Mouse (Mus musculus) brain, embryonic 18.5 days (tissue): ENCODE data around the gene Irf2.

ENCODE experiments used
- DNase-seq: peaks from one replicate; pipeline ENCODE4 v3.0.0-alpha.2; 2012; ENCODE audit warnings: low read depth, low spot score

Gene Irf2

DNA sequence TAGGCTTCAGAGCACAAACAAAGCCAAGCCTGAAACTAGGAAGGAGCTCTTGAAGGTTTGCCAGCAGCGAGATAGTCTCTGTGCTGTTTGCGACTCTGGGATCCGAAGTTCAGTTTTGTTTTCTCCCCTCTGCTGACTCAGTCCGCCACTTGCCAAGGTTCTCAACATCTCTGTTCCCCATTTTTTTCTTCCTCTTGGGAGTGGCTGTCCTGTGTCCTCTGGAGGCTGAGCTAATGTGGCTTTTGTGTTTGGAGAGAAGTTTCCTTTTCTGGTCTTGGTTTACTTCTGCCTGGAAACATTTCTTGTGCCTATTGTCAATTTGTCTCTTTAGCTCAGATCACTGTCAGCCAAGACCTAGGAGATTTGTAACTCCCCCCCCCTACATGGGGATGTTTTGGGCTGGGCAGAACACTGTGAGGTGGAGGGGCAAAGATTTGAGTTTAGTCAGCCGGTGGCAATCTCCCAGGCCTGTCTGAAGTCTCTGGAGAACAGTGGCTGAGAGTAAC is 103.2 kb downstream of the Irf2 start:
- DNase-seq = no peak

DNA sequence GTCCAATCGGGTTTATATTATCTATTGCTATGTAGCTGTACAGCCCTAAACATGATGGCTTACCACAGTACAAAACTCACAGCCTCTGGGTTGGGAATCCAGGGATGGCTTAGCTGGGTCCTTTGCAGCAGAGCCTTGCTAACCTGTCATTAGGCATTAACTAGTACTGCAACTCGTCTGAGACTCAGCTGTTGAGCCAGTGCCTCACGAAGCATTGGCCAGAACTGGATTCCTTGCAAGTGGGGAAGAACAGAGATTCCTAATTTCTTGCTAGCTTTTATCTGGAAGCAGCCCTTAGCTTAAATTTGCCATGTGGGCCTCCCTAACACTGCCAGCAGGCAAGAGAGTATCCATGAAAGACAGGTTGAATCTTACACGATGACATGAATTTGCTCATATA is 104.3 kb downstream of the Irf2 start:
- DNase-seq = no peak

DNA sequence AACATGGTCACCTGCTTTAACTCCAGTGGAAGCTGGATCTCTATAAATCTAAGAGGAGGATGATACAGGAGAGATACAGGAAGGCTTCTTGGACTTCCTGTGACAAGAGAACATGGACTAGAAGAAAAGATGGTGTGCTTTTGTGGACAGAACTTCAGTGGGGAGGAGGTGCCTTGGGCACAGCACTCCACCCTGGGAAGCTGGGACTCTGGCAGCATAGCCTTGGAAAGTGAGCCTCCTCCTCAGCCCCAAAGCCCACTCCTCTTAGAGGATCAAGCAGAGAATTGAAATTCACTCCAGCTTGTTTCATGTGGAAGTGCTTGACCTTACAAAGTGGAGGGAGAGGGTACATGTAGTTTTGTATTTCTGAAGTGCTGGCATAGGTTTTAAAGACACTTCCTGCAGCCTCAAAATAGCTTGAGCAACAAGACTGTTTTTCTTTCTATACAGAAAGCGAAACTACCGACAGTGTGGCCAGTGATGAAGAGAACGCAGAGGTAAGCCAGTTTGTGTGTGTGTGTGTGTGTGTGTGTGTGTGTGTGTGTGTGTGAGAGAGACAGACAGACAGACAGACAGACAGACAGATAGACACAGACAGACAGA is 104.9 kb downstream of the Irf2 start:
- DNase-seq = no peak

DNA sequence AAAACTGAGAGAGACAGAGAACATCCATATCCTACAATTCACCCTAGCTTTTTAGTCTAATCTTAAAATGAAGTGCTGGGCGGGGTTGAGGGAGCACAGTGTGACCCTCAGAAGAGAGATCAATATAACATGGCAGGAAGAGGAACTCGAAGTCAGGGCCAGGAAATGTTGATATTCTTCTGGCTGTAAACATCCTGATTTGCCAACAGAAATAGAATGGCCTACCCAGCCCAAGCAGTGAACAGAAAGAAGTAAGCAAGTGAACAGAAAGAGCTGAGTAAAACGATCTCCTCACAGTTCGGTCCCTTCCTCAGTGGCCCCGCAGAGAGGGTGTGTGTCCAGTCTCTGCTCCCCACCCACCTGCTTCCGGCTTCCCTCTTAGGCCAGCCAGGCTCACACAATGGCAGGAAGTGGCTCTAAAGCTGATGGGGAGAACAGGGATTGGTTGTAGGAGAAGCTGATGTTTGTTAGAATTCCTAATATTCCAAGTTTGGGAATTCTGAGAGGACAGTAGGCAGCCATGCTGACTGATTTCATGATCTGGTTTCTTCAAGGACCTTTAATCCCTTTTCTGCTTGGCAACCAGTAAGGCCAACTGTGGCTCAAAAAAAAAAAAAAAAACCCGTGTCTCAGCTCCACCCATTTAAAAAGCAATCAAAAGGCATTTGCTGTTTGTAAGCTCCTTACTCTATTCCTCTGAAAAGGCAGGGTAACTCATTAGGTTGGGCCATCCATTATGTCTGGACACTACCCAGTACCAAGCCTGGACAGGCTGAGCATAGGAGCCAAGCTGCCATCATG is 105.6 kb downstream of the Irf2 start:
- no peak for DNase-seq

DNA sequence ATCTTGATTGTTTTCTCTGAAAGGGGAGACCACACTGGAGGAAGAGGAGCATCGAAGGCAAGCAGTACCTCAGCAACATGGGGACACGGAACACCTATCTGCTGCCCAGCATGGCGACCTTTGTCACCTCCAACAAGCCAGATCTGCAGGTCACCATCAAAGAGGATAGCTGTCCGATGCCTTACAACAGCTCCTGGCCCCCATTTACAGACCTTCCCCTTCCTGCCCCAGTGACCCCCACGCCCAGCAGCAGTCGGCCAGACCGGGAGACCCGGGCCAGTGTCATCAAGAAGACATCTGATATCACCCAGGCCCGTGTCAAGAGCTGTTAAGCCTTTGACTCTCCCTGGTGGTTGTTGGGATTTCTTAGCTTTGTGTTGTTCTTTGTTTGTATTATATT is 106.4 kb downstream of the Irf2 start:
- no peak for DNase-seq

DNA sequence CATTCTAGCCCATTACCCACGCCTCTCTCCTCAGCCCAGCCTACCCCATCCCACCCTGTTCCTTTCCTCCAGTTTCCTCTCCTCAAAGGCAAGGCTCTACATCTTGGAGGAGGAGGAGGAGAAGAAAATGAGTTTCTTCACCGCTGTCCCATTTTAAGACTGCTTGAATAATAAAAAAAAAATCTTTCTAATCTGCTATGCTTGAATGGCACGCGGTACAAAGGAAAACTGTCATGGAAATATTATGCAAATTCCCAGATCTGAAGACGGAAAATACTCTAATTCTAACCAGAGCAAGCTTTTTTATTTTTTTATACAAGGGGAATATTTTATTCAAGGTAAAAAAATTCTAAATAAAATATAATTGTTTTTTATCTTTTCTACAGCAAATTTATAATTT is 107.4 kb downstream of the Irf2 start:
- no peak for DNase-seq

DNA sequence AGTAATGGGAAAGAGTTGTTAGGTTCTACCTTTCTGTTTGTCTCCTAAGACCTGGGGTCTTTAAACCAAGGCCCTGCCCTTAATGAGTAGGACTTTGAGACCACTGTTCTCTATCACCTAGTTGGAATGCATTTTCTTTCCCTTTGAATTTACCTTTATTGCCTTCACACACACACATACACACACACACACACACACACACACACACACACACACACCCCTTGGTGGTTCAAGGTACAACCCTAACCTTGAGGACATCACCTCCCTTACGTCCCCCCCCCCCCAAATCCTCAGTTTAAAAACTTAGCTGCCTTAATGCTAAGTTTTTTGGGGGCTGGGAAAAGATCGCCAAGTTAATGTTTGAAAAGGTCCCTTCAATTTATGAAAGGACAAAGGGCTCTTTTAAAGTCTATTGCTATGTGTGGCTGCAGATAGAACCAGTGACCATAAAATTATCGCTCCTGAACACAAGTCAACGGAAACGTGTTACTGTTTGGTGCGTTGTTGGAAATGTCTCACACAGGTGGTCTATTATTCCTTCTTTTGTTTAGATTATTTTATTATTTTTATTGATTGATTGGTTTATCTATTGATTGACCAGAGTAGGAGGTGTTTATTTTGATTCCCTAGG is 108.6 kb downstream of the Irf2 start:
- DNase-seq = no peak

DNA sequence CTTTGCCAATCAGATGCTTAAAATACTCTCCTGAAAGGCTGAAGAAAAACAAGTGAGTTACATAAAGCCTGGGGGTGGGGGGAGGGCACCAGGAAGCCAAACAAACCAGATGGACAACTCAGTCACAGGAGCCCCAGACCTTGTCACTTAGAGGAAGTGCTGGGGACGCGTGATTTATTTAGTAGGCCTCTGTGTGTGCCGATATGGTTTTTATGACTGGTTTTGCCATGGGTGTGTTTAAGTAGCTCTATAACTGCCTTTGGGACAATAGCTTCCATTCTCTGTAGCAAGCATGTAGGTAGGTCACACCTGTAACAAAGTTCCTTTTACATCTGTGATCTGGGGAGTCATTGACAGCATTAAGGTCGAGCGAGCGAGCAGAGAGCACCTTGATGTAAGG is 109.4 kb downstream of the Irf2 start:
- no peak for DNase-seq

DNA sequence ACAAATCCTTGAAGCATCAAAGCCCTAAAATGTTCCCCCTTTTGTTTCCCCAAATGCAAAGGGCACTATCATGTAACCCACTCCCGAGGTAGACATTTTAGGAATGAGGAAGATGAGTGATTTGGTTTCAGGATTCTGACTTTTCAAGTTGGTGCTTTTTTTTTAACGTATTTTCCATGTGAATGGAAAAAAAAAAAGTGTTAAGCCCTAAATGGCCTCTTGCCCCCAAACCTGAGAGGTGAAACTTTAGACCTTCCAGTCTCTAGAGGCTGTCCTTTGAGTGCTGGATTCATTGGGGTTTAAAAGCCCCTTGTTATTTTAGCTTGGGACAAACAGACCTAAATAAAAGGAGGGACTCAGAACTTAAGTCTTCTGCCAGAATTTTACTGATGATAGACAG is 109.9 kb downstream of the Irf2 start:
- DNase-seq = no peak

DNA sequence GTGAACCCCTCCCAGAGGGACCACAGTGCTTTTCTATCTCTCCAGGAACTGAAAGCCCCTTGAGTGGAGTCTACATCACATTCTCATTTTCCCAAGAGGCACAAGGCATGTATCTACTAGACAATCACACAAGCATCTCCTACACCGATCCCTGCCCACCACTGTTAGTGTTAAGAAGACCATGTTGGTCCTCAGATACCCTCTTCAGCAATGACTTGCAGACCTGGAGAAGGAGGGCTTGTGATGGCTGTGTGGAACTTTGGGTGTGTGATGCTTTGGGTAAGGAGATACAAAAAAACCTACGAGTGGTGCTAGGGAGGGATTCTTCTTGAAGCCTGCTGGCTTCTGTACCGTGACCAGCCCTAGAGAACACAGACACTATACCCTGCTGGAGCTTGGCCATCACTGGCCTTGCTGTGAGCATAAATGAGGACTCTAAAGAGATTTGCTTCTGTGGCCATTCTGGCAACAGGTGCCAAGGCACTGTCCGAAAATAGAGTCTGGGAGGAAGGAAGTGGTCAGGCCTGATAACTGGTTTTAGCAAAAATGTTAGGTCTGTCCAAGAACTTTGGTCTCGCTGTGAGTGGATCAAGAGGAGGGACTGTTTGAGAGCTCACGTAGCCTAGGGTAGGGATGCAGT is 110.8 kb downstream of the Irf2 start:
- no peak for DNase-seq

DNA sequence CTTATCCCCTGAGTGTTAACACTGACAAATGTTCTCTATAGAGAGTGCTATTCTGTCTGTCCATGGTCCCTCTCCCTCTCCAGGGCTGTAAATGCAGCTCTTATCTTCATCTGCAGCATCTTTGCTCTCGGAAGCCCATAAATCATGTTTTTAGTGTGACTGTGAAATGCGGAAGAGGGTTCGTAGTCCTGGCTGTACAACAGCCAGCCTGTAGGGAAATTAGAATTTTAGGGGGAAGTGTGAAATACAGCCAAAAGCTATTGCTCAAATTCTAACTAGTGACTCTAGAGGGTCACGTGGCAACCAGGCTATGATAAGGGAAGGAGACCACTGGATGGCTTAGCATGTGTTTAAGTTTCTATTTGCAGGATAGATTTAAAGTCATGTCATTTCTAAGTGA is 112.0 kb downstream of the Irf2 start:
- no peak for DNase-seq

DNA sequence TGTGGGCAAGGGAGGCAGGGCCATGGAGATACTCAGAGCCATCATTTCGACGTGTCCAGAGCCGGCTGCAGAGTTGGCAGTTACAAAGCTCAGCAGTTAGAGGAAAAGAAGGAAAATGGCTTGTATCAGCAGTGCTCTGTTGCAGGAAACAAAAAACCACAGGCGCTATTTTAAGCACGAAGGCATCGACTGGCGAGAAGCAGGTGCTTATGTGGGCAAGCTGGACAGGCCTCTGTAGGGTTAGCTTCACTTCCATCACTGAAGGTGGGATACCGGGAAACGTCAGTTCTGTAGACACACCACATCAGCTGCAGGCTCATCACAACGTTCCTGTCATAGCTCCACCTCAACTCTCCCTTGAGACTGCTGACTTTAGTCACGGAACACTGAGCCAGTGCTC is 112.8 kb downstream of the Irf2 start:
- DNase-seq = no peak

DNA sequence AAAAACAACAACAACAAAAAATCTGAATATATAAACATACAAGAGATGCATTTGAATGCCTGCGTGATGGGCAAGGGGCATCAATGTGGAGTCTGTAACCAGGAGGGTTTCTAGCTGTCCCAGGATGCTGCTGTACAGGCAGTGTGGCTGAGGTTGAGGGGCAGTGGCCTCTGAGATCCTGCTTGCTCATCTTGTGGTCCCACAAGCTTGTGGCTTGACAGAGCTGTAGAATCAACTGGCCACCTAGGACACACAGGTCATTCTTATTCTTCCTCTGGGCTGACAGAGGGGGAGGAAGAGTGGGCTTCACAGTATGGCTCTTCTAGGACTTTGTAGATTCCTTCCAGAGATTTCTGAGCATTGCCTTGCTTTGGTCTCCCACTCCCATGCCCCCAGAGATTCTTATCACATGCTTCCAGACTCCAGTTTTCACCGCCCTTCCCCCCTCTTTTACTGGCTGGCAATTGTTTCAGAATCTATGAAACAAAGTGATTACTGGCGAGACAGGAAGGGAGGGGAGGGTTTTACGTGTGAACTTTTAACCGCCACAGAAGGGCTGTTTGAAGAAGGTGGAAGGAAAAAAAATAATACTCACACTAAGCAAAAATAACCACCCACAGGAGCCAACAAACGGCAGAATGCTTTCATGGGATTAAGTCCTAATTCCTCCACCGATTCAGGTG is 119.8 kb downstream of the Irf2 start:
- no peak for DNase-seq

DNA sequence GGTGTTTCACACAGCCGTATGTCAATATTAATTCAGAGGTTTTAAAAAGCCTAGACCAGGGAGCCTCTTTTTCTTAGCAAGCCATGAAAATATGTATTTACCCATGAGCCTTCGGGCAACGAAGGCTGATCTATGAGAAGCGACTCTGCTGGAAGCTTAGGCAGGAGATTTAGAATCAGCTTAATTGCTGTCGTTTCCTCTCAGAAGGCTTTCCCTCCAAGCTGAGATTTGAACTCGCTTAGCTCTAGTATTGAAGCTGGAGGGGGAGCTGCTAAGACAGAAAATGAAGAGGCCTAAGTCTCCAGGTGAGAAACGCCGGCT is 120.3 kb downstream of the Irf2 start:
- DNase-seq = no peak

DNA sequence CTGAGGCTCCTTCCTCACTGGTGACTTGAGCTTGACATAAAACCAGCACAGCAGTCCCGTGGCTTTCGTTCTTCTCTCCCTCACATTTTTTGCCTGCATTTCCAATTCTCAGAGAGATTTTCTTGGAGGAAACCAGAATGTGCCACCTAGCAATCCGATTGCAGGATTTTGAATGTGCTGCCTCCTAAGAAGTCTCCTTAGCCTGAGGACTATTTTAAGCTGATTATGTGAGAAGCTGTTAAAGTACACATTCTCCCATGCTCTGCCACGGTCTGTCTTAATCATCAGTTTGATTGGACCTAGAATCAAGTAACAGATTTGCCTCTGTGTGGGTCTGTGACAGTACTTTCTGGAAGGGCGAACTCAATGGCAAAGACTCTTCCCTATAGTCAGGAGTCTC is 123.0 kb downstream of the Irf2 start:
- DNase-seq = no peak

DNA sequence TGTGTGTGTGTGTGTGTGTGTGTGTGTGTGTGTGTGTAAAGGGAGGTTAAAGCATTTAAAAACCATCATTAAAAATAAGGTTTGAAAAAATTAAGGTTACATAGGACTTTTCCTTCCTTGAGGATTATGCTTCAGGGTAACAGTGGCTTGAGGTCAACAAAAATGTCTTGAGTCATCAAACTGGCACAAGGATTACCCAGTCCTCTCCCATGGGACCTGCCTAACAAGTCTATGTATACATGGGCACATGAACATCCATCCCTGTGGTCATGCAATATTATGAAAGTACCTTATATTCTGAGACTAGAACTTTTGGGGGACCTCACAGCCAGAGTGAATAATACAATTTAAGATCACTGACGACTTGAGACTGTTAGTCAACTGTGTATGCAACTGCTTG is 125.9 kb downstream of the Irf2 start:
- no peak for DNase-seq

DNA sequence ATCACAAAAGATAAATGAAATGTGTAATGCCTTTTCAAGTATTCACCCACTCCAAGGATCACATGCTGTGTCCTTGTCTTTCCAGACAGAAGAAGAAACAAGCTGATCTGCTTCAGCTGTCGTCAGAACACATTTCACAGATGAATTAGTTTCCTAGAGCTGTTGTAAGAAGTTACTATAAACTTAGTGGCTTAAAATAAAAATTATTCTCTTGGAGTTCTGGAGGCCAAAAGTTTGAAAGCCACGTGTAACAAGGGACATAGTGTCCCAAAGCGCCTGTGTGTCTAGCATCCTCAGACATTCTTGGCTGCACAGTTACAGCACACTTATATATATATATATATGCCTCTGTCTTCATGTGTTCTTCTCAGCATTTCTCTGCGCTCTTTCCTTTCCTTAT is 127.9 kb downstream of the Irf2 start:
- DNase-seq = no peak

DNA sequence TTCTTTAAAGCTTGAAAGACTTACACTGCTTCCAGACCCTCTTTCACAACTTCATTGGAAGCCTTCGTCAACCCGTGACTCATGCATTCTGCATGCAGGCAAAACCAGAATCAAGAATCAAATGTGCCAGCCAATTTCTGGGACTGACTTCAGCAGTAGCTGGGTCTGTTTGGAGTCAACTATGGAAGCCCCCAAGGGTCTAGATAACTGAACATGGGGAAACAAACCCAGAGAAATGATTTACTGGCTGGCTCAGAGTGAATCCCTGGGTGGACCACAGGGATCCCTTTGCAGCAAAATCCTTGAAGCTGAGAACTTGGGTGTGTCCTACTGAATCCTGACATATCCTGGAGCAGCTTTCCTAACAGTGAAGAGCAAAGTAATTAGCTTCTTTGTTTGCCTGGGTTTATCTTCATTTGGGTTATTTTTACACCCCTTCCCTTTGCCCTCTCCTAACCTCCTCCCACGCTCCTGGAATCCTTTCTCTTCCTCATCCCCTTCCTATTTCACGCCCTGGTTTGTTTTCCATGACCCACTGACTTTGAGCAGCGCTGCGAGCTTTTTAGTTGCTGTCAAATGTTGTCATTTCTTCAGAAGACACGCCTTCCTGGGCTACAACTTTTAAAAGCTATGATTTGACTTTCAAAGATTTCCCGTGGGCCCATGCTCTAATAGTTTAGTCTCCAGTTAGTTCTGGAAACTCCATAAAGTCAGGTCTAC is 129.0 kb downstream of the Irf2 start:
- DNase-seq = no peak

DNA sequence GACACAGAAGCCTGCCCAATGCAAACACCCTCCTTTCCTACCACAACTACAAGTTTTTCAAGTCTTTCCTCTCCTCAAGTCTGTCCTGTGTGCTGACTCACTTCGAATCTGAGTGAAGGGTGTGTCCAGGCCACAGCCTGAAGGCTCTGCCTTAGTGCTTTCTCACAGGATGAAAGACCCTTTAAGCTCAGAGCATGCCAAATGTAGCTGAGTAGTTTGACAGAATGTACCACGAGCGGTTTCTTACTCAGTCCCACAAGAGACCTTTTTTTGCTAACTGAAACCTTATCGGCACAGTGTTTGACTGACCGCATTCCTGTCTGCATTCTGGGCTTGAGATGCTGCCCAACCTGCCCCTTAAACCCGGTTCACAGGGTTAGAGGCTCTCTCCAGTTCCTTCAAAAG is 130.0 kb downstream of the Irf2 start:
- no peak for DNase-seq

DNA sequence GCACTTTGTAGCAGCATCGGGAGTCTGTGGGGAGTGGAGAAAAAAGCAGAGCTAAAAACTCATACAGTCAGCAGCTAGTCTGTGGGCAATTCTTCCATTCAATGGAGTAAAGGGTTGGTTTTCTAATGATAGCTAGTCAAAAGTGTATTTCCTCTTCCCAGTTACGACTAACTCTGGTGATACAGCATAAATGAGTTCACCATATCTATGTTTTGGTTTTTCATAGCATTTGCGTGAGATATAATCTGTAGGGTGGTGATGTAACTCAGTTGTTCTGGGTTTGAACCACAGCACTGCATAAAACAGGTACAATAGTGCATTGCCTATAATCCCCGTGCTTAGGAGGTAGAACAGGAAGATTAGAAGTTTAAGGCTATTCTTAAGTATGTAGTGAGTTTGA is 131.6 kb downstream of the Irf2 start:
- DNase-seq = no peak

DNA sequence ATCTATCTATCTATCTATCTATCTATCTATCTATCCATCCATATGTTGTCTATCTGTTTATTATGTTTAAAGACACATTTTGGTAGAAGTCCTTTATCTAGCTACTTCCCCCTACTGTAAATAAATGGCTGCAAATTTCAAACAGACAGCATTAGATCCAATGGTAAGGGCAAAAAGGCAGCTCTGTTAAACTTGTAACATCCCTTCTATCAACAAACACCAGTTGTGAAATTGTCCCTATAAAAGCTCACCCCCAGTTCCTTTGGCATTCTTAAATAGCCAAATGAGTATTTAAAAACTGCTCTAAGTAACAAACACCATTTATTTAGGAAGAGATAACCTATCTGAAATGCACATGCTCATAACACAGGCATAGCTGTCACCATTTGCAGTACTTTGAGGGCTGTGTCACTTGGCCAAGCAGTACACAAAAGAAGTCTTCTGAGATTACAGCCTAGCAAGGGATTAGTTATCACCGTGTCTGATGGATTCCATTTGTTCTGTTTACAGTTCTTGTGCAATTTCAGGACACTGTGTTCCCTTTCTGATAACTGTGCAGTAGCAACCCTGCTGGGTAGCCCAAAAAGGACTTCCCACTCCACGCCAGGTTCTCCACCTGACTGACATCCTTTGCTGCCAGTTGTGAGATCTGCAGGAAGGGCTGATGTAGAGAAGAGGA is 136.2 kb downstream of the Irf2 start:
- DNase-seq = no peak
